Mouse (Mus musculus): Measurements from ENCODE around the gene Gm5136.

- TF ChIP-seq CTCF (IDR thresholded peaks at IDR 0.05; ENCODE audit: low read depth, low read length): no peak
- no peak for TF ChIP-seq POLR2A (IDR thresholded peaks at IDR 0.05; ENCODE audit: insufficient read depth, low read length)
These were observed 41.7 kb downstream of the Gm5136 start for GRCm38 (mm10) chr10:108658300-108658699.

Data from ES-Bruce4 (cell line).